ENCODE assay signal across 8 mouse cellular contexts in the genomic region with DNA sequence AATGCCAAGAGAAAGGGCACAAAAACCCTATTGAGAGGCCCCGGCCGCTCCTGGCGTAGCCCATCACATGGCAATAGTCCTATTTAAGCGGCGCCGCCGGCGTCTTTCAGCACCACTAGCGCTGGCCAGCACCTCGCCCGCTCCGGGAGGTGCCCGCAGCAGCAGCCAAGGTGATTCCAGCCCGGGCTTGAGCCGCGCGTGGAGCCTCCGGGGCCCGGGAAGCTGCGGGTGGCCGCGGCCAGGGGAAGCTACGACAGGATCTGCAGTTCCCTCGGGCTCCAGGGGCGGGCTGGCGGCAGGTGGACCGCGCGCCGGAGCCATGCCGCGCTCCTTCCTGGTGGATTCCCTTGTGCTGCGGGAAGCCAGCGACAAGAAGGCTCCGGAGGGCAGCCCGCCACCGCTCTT. TPM values are rescaled to one million over a fixed set of nuclear protein-coding genes. Genes with fewer than 3 reads are reported as not detected.
DNase-seq lines count a peak whose midpoint lies in the region; ATAC-seq lines count a peak whose summit lies in the region.

A gene (plus strand): TSS at position 126 of the 405 bp plus-strand sequence.

- WGBS in midbrain, embryonic 14.5 days: under 1% methylated on average over 36 of the region's 37 CpGs
- under 1% methylated on average over 36 of the region's 37 CpGs for WGBS in stomach, embryonic 16.5 days

- H3K9ac ChIP-seq in midbrain, embryonic 14.5 days (replicated peaks; ENCODE audit: low read length): peak within 1 kb of the TSS; percentile 34; the same call in 1 of the 2 replicates
- H3K9ac ChIP-seq in stomach, embryonic 16.5 days (ENCODE audit: low read length): no peak within 1 kb of the TSS

- peak; percentile 8 for DNase-seq in thymus, postnatal 25 days
- DNase-seq in thymus, postnatal 10 days (ENCODE audit: low spot score in 2 of 2): no peak
- peak; percentile 39 to 52 for DNase-seq in cerebellum, postnatal 4 days (ENCODE audit: low spot score in 2 of 2)
- peak; percentile 9 for DNase-seq in heart, adult 8-10 months (ENCODE audit: low spot score)
- DNase-seq in kidney, adult 18-20 months: peak; percentile 75
- peak; percentile 51 for DNase-seq in liver
- peak; percentile 82 for DNase-seq in midbrain, embryonic 14.5 days

- no peak within 1 kb of the TSS for H3K27ac ChIP-seq in midbrain, embryonic 14.5 days (replicated peaks; ENCODE audit: low read depth, low read length)
- no peak within 1 kb of the TSS for H3K27ac ChIP-seq in stomach, embryonic 16.5 days (ENCODE audit: low read length)

- H3K9me3 ChIP-seq in midbrain, embryonic 14.5 days (ENCODE audit: control insufficient read depth, low read length): no peaks in the 10 kb centered on the region
- no peaks in the 10 kb centered on the region for H3K9me3 ChIP-seq in stomach, embryonic 16.5 days (replicated peaks; ENCODE audit: control insufficient read depth, low read length)

- H3K36me3 ChIP-seq in midbrain, embryonic 14.5 days (ENCODE audit: control insufficient read depth, insufficient read depth, low read length): no peaks in the 10 kb centered on the region
- no peaks in the 10 kb centered on the region for H3K36me3 ChIP-seq in stomach, embryonic 16.5 days (ENCODE audit: control insufficient read depth, insufficient read depth, low read length)

- peaks cover 22% of the 10 kb centered on the region; the same call in 1 of the 2 replicates for H3K4me1 ChIP-seq in midbrain, embryonic 14.5 days (ENCODE audit: control insufficient read depth, insufficient read depth, low read length)
- peaks cover 23% of the 10 kb centered on the region for H3K4me1 ChIP-seq in stomach, embryonic 16.5 days (ENCODE audit: control insufficient read depth, insufficient read depth, low read length)

- peak within 1 kb of the TSS; percentile 36 for H3K4me3 ChIP-seq in midbrain, embryonic 14.5 days (replicated peaks; ENCODE audit: low read depth, low read length)
- peak within 1 kb of the TSS; percentile 35 for H3K4me3 ChIP-seq in stomach, embryonic 16.5 days (replicated peaks; ENCODE audit: low read length)

- H3K27me3 ChIP-seq in midbrain, embryonic 14.5 days (ENCODE audit: control insufficient read depth, insufficient read depth, low read length): peaks cover 80% of the 10 kb centered on the region
- peaks cover 83% of the 10 kb centered on the region for H3K27me3 ChIP-seq in stomach, embryonic 16.5 days (ENCODE audit: control insufficient read depth, insufficient read depth, low read length)

- peak within 1 kb of the TSS; percentile 64 for H3K4me2 ChIP-seq in midbrain, embryonic 14.5 days (ENCODE audit: low read length)
- peak within 1 kb of the TSS; percentile 49 for H3K4me2 ChIP-seq in stomach, embryonic 16.5 days (ENCODE audit: low read depth, low read length)

- ATAC-seq in midbrain, embryonic 14.5 days (ENCODE audit: low FRiP score, low TSS enrichment): peak; percentile 63
- ATAC-seq in stomach, embryonic 16.5 days (ENCODE audit: insufficient read depth, low FRiP score): peak; percentile 76

RNA-seq across cellular contexts. Expression of the gene that starts here (rescaled TPM):
- total RNA-seq in heart, adult 8-10 months (2022): not detected
- polyA plus RNA-seq in midbrain, embryonic 14.5 days (2014; fragmentation: Nextera tagmentation; extraction: Ambion mirVana): 5.7 and 8.6 TPM in 2 replicates
- polyA plus RNA-seq in stomach, embryonic 16.5 days (2015; fragmentation: Nextera tagmentation; extraction: Ambion mirVana): not detected in 2 replicates

Comparison
In these comparisons a context has a peak if more than half of its experiments do, and no peak if none do; other contexts are left out.
1. DNase-seq: peak in thymus, postnatal 25 days (single experiment), cerebellum, postnatal 4 days (2 of 2), kidney, adult 18-20 months (single experiment), liver (single experiment) and midbrain, embryonic 14.5 days (single experiment); none in thymus, postnatal 10 days (0 of 2).
2. Peak in DNase-seq in heart, adult 8-10 months; RNA of the gene not detected or under 1 TPM.
3. Peak in ATAC-seq, H3K4me3 ChIP-seq and H3K4me2 ChIP-seq in stomach, embryonic 16.5 days; RNA of the gene not detected or under 1 TPM.